Comparison of ENCODE assay signal across 8 mouse cellular contexts in the genomic region with DNA sequence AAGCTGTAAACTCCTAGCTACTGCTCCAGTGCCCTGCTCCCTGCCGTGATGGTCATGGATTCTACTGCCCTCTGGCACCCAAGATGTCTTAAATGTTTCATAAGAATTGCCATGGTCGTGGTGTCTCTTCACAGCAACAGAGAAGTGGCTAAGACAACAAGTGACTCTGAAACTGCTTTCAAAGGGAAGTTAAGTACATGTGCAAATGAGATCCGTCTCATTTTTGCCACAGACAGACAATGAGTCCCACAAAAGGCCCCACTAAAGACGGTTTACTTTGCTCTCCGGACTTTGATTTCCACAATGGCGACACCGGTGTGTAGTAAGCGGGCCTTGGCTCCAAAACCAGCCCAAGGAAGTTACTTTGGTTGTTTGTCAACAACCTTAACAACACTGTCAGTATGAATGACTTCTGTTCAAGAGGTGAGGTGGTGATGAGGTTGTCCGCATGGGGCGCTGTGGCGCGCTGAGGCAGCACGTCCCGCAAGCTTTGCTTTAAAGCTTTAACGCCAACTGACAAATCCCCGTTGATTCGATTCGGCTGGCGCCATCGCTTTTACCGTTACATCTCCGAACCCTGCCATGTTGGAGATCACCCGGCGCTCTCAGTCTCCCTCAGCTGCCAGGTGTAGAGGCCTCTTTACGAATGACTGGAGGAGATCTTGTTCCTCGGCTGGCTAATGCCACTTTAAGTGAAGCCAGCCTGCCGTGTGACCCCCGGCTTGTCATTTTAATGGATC.
DNase-seq lines count a peak whose midpoint lies in the region; ATAC-seq and TF ChIP-seq lines count a peak whose summit lies in the region.

No protein-coding gene starts in this region.

- 7% methylated on average over 28 of the region's 28 CpGs for WGBS in cerebellum, adult 2 months
- 4% methylated on average over 28 of the region's 28 CpGs for WGBS in forebrain, postnatal 0 days
- WGBS in lung, adult 2 months: 4% methylated on average over 28 of the region's 28 CpGs

- peak overlapping the region; percentile 48 for H3K4me2 ChIP-seq in forebrain, postnatal 0 days (ENCODE audit: low read depth)

- TF ChIP-seq POLR2A in cerebellum, adult 2 months (IDR thresholded peaks at IDR 0.05; ENCODE audit: borderline replicate concordance, insufficient read depth, low read length): no peak
- no peak for TF ChIP-seq POLR2A in lung, adult 2 months (IDR thresholded peaks at IDR 0.05; ENCODE audit: borderline replicate concordance, extremely low read depth, low read depth, low read length)

- peak; percentile 81 for ATAC-seq in forebrain, postnatal 0 days
- ATAC-seq in hematopoietic stem cell, adult 5-6 weeks (replicated peaks in 1 of 2; ENCODE audit: insufficient read depth in 1 of 2, low FRiP score in 2 of 2, low TSS enrichment in 1 of 2, low read depth in 1 of 2, poor library complexity in 2 of 2, severe bottlenecking in 2 of 2): peak; percentile 92 to 96

- H3K27ac ChIP-seq in cerebellum, adult 2 months (ENCODE audit: insufficient read depth, low read length): no peak overlapping the region
- 0 out of 2 replicates have a peak overlapping the region, but pooled peaks have one; percentile 36 for H3K27ac ChIP-seq in forebrain, postnatal 0 days (ENCODE audit: low read depth, low read length)

- peaks cover 33% of the 10 kb centered on the region for H3K4me1 ChIP-seq in E14TG2a.4 (replicated peaks; ENCODE audit: low read depth, low read length)
- H3K4me1 ChIP-seq in cerebellum, adult 2 months (ENCODE audit: control insufficient read depth, insufficient read depth, low read length): no peaks in the 10 kb centered on the region
- H3K4me1 ChIP-seq in forebrain, postnatal 0 days (ENCODE audit: insufficient read depth): 0 out of 2 replicates have a peak, but pooled peaks cover 3% of the 10 kb centered on the region
- no peaks in the 10 kb centered on the region for H3K4me1 ChIP-seq in lung, adult 2 months (ENCODE audit: control insufficient read depth, insufficient read depth, low read length)

- H3K36me3 ChIP-seq in E14TG2a.4 (ENCODE audit: insufficient read depth, low read length): no peaks in the 10 kb centered on the region
- H3K36me3 ChIP-seq in forebrain, postnatal 0 days (ENCODE audit: insufficient read depth): no peaks in the 10 kb centered on the region

- no peaks in the 10 kb centered on the region for H3K9me3 ChIP-seq in E14TG2a.4 (ENCODE audit: low read length)
- no peaks in the 10 kb centered on the region for H3K9me3 ChIP-seq in forebrain, postnatal 0 days (ENCODE audit: low read length)

- peak overlapping the region; percentile 61 for H3K4me3 ChIP-seq in E14TG2a.4 (replicated peaks; ENCODE audit: low read length)
- peak overlapping the region; percentile 54 for H3K4me3 ChIP-seq in cerebellum, adult 2 months (replicated peaks; ENCODE audit: insufficient read depth, low read depth, low read length)
- H3K4me3 ChIP-seq in forebrain, postnatal 0 days (ENCODE audit: low read depth, low read length): peak overlapping the region; percentile 27
- no peak overlapping the region for H3K4me3 ChIP-seq in lung, adult 2 months (replicated peaks; ENCODE audit: extremely low read depth, low read depth, low read length)

- peak; percentile 64 to 66 for DNase-seq in cerebellum, adult 2 months
- DNase-seq in forebrain, postnatal 0 days: peak; percentile 88
- peak; percentile 41 to 67 for DNase-seq in layer of hippocampus, adult 8-10 months (ENCODE audit: low spot score in 2 of 2)
- peak; percentile 60 for DNase-seq in lung, adult 2 months
- DNase-seq in ovary, postnatal 10 days (ENCODE audit: low spot score): peak; percentile 35
- DNase-seq in thymus, postnatal 10 days (ENCODE audit: low spot score in 2 of 2): peak; percentile 30 to 73

- peaks cover 19% of the 10 kb centered on the region for H3K27me3 ChIP-seq in E14TG2a.4 (ENCODE audit: insufficient read depth, low read length)
- no peaks in the 10 kb centered on the region for H3K27me3 ChIP-seq in cerebellum, adult 2 months (ENCODE audit: control insufficient read depth, insufficient read depth, low read length)
- H3K27me3 ChIP-seq in forebrain, postnatal 0 days (ENCODE audit: insufficient read depth, low read length): no peaks in the 10 kb centered on the region

- TF ChIP-seq CTCF in E14TG2a.4 (conservative IDR thresholded peaks at IDR 0.05; ENCODE audit: low read length): peak; percentile 62
- peak; percentile 88 for TF ChIP-seq CTCF in cerebellum, adult 2 months (IDR thresholded peaks at IDR 0.05; ENCODE audit: borderline replicate concordance, insufficient read depth, low read depth, low read length)
- TF ChIP-seq CTCF in forebrain, postnatal 0 days (IDR thresholded peaks at IDR 0.05; ENCODE audit: low read depth): peak; percentile 90
- peak; percentile 96 for TF ChIP-seq CTCF in lung, adult 2 months (IDR thresholded peaks at IDR 0.05; ENCODE audit: insufficient read depth, low read length)

- H3K9ac ChIP-seq in forebrain, postnatal 0 days: peak overlapping the region; percentile 46

Comparison
In these comparisons a context has a peak if more than half of its experiments do, and no peak if none do; other contexts are left out.
1. DNase-seq: peak in every context shown above with its lines; median percentile 88 in forebrain, postnatal 0 days; 65 in cerebellum, adult 2 months; 60 in lung, adult 2 months; 54 in layer of hippocampus, adult 8-10 months; 52 in thymus, postnatal 10 days; 35 in ovary, postnatal 10 days.